Mouse (Mus musculus): ENCODE measurements around the gene Ttc26. TPM values are rescaled to one million over a fixed set of nuclear protein-coding genes. Genes with fewer than 3 reads are reported as not detected.

Ttc26 gene
- total and polyA plus RNA-seq, 3 experiments: 1.4 to 2.1 TPM; not detected in 1

GRCm38 (mm10) chr6:38433261-38434033 is 52.2 kb downstream of the Ttc26 start, which contains the start of gene Ubn2 (continued):
- TF ChIP-seq ELF1 (IDR thresholded peaks at IDR 0.05; ENCODE audit: low read depth, low read length): peak; percentile 89
- TF ChIP-seq GABPA (IDR thresholded peaks at IDR 0.05; ENCODE audit: low read depth, low read length): no peak
- no peak; the same call in 1 of the 2 replicates for TF ChIP-seq ZNF384 (IDR thresholded peaks at IDR 0.05; ENCODE audit: low read depth, low read length)
- TF ChIP-seq MYB (IDR thresholded peaks at IDR 0.05; ENCODE audit: low read depth, low read length): peak; percentile 47; the same call in 1 of the 2 replicates

- peak overlapping the region; percentile 93 for H3K27ac ChIP-seq (ENCODE audit: control insufficient read depth, low read depth, low read length)
- H3K9me3 ChIP-seq (replicated peaks; ENCODE audit: insufficient read depth, low read length): no peaks in the 10 kb centered on the region
- H3K4me3 ChIP-seq (ENCODE audit: control insufficient read depth in 1 of 2, insufficient read depth in 1 of 2, low read depth in 2 of 2, low read length in 2 of 2): peak overlapping the region; percentile 76 to 83
- peaks cover 0 to 27% of the 10 kb centered on the region in 2 experiments; a peak in 2 of 4 replicates for H3K36me3 ChIP-seq (ENCODE audit: control insufficient read depth in 1 of 2, insufficient read depth in 2 of 2, low read length in 2 of 2)
- peaks cover 5 to 11% of the 10 kb centered on the region in 2 experiments for H3K4me1 ChIP-seq (ENCODE audit: control insufficient read depth in 1 of 2, insufficient read depth in 2 of 2, low read length in 2 of 2)
- no peaks in the 10 kb centered on the region for H3K27me3 ChIP-seq (ENCODE audit: control insufficient read depth in 1 of 2, insufficient read depth in 2 of 2, low read length in 2 of 2)
- DNase-seq (ENCODE audit: low read depth, low spot score): peak; percentile 82
- H3K9ac ChIP-seq (ENCODE audit: control insufficient read depth, low read depth, low read length, poor library complexity, severe bottlenecking): peak overlapping the region; percentile 93
- peaks cover 41% of the 10 kb centered on the region for H3K79me2 ChIP-seq (ENCODE audit: control insufficient read depth, insufficient read depth, low read length, poor library complexity)
- TF ChIP-seq ZKSCAN1 (IDR thresholded peaks at IDR 0.05; ENCODE audit: low read depth, low read length) (no peak), NRF1 (IDR thresholded peaks at IDR 0.05; ENCODE audit: insufficient read depth, low read depth, low read length, poor library complexity, severe bottlenecking) (no peak), TCF12 (IDR thresholded peaks at IDR 0.05; ENCODE audit: low read depth, low read length) (0 out of 2 replicates have a peak, but pooled peaks have one; percentile 6), ZMIZ1 (IDR thresholded peaks at IDR 0.05; ENCODE audit: low read depth, low read length) (no peak), EP300 (IDR thresholded peaks at IDR 0.05; ENCODE audit: low read depth in 1 of 2, low read length in 2 of 2) (no peak), ZNF384 (IDR thresholded peaks at IDR 0.05; ENCODE audit: low read depth, low read length) (peak; percentile 87), SMC3 (IDR thresholded peaks at IDR 0.05; ENCODE audit: low read depth, low read length) (no peak), KAT2A (conservative IDR thresholded peaks at IDR 0.05; ENCODE audit: low read depth, low read length) (no peak), RCOR1 (IDR thresholded peaks at IDR 0.05; ENCODE audit: low read depth, low read length) (no peak), NELFE (IDR thresholded peaks at IDR 0.05; ENCODE audit: low read depth, low read length) (no peak), POLR2AphosphoS5 (IDR thresholded peaks at IDR 0.05; ENCODE audit: borderline replicate concordance, low read depth, low read length) (no peak), CHD2 (IDR thresholded peaks at IDR 0.05; ENCODE audit: low read length) (no peak), MAX (IDR thresholded peaks at IDR 0.05; ENCODE audit: low read length) (peak; percentile 47; the same call in 1 of the 2 replicates), POLR2AphosphoS2 (IDR thresholded peaks at IDR 0.05; ENCODE audit: low read length) (no peak), MXI1 (IDR thresholded peaks at IDR 0.05; ENCODE audit: low read depth, low read length) (peak; percentile 50; the same call in 1 of the 2 replicates), MYC (IDR thresholded peaks at IDR 0.05; ENCODE audit: low read depth, low read length) (no peak), TBP (IDR thresholded peaks at IDR 0.05; ENCODE audit: low read depth, low read length) (peak; percentile 48; the same call in 1 of the 2 replicates), JUND (IDR thresholded peaks at IDR 0.05; ENCODE audit: low read depth, low read length) (no peak), USF2 (IDR thresholded peaks at IDR 0.05; ENCODE audit: borderline replicate concordance in 1 of 2, insufficient read depth in 1 of 2, low read depth in 1 of 2, low read length in 2 of 2) (no peak), BHLHE40 (IDR thresholded peaks at IDR 0.05; ENCODE audit: borderline replicate concordance, low read depth, low read length) (no peak), MYB (IDR thresholded peaks at IDR 0.05; ENCODE audit: low read depth, low read length) (no peak), MAFK (IDR thresholded peaks at IDR 0.05; ENCODE audit: borderline replicate concordance, low read depth, low read length) (no peak), ZC3H11A (IDR thresholded peaks at IDR 0.05; ENCODE audit: low read depth, low read length) (no peak), ELF1 (IDR thresholded peaks at IDR 0.05; ENCODE audit: low read depth, low read length) (no peak), TAL1 (IDR thresholded peaks at IDR 0.05; ENCODE audit: low read length) (peak; percentile 45), UBTF (IDR thresholded peaks at IDR 0.05; ENCODE audit: borderline replicate concordance, insufficient read depth, low read depth, low read length) (no peak), E2F4 (IDR thresholded peaks at IDR 0.05; ENCODE audit: borderline replicate concordance, low read depth, low read length) (no peak), POLR2A (IDR thresholded peaks at IDR 0.05; ENCODE audit: control insufficient read depth in 1 of 2, insufficient read depth in 1 of 2, low read depth in 1 of 2, low read length in 2 of 2, poor library complexity in 1 of 2) (peak; percentile 23 to 34; a peak in 1 of 4 replicates), ETS1 (IDR thresholded peaks at IDR 0.05; ENCODE audit: low read depth, low read length) (no peak)
Observed at GRCm38 (mm10) chr6:38434055-38435023, 53.1 kb downstream of the Ttc26 start.
